Mouse (Mus musculus) frontal cortex, postnatal 14 days (tissue): ENCODE measurements around the gene Ramp2.

ENCODE experiments used
- DNase-seq, 2 experiments: peaks; one replicate each; pipeline ENCODE4 v3.0.0; 2022; ENCODE audit warnings: low spot score in 2 of 2

Ramp2 gene

DNA sequence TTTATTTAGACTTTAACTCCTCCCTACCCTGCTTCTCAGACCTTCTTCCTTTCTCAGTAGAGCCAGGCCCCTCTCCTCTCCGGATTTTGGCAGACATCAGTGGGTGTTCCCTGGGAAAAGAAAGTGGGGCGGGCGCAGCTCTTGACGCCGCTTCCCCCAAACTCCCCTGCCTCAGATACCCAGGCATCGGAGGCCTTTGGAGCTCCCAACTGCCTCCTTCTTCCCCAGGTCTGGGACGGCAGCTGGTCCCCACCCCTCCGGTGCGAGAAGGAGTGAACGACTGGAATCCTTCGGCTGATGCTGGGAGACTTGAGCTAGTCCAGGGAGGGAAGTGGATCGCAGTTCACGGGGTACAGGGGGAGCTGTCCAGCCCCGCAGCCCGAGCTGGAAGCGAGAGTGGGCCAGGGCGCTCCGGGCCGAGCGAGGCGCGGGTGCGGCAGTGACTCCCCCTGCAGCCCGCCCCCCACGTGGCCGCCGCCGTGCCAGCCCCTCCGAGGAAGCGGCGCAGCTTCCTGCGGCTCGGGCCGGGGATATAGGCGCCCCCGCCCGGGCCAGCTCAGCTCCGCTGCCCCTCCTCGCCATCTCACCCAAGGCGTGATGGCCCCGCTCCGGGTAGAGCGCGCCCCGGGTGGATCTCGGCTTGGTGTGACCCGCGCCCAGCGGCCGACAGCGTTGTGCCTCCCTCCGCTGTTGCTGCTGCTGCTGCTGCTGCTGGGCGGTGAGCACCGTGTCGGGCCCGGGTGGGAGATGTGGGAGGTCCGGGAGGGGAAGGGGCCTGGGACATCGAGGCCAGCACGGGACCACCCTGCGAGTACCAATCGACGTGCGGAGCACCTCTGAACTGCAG is at the start of gene Ramp2:
Gene Ramp2, plus strand, starts transcription at position 174 of the 847 bp plus-strand sequence.
- DNase-seq, result no peak

DNA sequence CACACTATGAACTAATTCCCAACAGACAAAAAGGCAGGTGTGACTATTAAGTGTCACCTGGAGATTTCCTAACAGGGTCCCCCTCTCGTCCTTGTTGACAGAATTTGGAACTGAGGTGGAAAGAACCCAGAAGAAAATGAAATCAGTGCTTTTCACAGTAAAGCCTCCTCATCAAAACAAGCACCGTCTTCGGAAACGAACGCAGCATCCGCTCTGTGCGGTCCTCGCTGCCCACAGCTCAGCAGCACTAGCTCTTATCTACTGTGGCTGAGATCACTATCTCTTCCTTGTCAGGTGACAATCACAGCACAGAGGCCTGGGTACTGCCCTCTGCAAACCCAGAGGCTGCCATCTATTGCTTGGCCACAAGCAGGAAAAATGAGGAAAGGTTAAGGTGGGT is 49.7 kb upstream of the Ramp2 start:
- no peak for DNase-seq

- no peak for DNase-seq
These were observed 46.3 kb upstream of the Ramp2 start for GRCm38 (mm10) chr11:101199555-101199954.

DNA sequence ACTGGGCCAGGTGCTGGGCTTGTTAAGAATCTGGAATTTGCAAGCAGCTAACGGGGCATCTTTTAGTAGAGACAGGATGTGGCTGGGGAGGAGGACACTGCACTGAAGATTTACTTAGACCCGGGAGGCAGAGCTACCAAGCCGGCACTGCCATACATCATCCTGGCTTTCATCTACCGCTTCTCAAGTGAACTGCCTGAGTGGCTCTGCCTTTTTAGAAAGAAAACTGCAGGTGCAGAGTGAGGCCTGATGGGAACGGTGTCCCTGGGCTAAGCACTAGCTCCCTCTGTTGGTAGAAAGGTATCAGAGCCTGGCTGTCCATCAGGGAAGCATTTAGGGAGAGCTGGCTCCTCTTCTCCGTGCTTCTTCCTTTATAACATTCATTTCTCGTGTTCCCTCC is 44.8 kb upstream of the Ramp2 start:
- peak in 1 of 2 experiments; percentile 24 for DNase-seq

DNA sequence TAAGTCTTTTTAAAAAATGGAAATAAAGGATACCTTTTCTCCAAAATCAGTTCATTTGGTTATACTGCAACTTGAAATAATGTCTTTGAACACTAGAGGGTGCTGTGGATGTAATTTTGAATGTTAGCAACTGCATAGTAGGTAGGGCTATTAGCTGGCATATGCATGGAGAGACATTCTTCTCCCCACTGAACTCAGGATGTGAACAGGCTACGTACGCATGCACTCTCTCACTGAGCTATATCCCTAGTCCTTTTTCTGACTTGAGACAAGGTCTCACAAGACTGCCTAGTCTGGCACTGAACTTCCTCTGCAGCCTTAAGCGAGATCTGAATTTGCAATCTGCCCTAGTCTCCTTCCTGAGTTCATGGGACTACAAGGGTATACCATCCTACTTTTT is 33.9 kb upstream of the Ramp2 start:
- no peak for DNase-seq

GRCm38 (mm10) chr11:101216936-101217335 is 28.9 kb upstream of the Ramp2 start:
- DNase-seq, result no peak

DNA sequence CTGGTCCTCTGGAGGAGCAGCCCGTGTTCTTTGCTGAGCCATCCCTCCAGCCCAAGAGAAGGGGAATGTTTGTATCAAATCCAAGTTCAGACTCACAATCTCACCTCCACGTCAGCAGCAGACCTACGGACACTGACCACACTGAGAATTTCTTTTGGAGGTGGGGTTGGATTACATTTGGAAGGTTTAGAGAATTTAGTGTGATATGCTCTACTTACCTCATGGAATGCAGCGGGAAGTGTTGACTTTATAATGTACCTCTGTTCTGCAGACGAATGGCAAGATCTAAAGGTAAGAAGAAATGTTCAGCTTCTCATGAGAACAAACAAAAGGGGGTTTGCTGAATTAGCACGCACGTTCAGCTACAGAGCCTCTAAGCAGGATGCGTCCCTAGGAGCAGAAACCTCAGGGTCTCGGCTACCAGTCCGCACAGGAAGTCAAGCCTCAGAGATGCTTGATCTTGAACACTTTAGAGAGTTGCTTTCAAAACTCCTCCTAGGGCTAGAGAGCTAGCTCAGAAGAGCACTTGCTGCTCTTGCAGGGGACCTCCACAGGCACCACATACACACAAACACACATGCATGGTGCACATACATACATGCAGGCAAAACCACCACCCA is 27.3 kb upstream of the Ramp2 start:
- no peak for DNase-seq

DNA sequence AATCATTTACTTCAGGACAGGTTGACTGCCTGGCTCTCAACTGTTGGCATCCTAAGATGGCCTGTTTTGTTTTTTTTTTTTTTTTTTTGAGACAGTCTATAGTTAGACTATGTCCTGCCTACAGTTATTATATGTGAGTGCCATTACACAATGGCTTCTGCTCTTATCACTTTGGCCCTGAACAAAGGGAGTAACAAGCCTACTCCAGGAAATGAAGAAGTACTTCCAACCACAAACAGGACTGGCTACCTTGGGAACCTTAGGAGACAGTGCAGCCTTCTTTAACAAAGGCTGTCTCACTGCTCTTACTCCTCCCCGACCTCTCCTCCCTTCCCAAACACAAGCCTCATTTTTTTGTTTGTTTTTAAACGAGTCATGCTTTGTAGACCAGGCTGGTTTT is 25.0 kb upstream of the Ramp2 start:
- DNase-seq, result no peak

DNA sequence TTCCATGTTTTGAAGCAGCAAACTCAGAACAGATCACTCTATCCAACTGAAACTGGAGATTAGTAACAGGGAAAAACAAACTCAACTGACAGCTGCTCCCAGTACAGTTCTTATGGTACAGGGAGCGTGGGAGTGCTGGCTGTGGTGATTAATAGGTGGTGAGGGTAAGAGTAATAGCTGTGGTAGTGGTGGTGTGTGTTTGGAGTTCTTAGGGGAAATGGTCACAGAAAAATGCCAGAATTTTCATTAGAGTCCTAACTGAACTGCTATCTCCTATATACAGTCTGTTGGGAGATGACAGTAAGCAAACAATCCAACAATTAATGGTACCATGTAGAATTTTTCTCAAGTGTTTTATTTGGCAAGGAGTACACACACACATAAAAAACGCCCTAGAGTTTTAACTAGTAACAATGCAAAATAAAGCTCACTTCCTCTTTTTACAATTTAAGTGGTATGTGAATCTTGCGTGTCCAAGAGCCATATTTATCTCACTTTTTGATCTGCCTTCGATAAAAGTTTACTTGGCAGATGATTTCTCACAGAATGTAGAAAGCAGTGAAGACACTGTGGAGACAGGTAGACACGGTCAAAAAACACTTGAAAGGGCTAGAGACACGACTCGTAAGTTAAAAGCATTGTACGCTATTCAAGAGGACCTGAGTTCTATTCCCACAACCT is 24.4 kb upstream of the Ramp2 start:
- DNase-seq, result no peak

- no peak for DNase-seq
These were observed 21.5 kb upstream of the Ramp2 start for GRCm38 (mm10) chr11:101224337-101224736.

DNA sequence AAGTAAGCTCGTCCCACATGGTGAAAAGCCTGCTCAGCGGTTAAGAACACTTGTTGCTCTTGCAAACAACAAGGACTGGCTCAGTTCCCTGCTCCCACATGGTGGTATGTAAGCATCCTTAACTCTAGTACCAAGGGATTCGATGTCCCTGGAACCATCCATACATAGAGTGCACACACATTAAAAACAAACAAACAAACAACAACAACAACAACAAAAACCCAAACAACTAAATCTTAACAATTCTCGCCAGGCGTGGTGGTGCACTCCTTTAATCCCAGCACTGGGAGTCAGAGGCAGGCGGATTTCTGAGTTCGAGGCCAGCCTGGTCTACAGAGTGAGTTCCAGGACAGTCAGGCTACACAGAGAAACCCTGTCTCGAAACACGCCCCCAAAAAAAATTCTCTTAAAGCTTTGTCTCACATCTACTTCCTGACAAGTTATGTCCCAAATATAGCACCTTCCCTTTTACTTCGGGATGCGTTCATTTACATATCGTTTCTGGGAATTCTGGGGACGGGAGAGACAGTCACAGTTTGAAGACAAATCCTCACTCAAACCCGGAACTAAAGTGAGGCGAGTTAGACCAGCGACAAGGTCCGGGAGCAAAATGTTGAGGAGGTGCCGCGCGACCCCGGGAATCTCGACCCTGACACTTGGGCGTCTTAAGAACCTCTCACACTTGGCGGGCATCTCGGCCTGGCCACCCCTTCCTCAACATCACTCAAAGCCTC is 20.3 kb upstream of the Ramp2 start:
- no peak for DNase-seq

GRCm38 (mm10) chr11:101226065-101226701 is 19.6 kb upstream of the Ramp2 start, which contains the start of gene Ezh1:
TSS of gene Ezh1 (minus strand) at chr11:101226463.
- peak; percentile 79 to 82 for DNase-seq

DNA sequence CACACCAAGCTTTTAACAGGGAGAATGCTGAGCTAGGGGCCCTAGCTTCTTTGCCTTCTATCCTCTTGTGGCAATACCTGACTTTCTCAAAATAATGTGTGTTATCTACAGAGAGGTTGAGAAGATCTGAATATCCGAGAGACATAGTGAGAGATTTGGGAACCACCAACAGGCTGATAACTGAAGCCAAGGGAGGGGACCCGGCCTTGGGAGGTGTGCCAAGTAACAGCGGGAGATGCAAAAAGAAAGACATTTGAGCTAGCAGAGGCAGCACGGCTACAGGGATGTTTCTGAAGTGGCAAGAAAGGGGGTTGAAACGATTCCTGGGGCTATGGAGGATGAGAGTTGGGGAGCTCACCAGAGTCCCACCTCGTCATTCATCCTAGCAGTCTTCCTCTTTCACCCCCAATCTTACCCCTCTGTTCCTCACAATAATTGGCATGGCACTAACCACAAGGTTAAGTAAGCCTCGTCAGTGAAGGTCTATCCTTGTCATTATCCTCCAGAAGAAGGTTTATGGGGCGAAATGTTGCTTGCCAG is 16.4 kb upstream of the Ramp2 start:
- no peak for DNase-seq

DNA sequence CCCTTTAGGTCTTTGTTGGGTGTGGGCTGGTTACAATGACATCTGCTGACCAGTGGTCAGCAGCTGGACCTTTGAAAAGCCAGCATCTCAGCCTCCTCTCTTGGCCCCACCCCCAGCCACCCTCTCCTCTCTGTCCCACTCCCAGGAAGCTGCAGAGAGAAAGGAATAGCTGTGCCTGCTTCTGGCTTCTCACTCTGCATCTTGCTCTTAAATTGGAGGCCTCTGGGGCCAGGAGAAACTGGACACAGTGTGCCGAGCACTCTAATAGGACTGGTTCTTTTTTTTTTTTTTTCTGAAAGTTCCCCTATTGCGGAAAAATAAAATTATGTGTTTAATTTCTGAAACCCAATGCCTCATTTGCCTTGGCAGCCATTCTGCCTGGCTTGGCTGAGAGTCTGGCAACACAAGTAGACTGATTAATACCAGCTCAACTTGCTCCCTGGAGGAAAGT is 15.7 kb upstream of the Ramp2 start:
- DNase-seq, result no peak

GRCm38 (mm10) chr11:101230526-101230925 is 15.3 kb upstream of the Ramp2 start:
- DNase-seq, result no peak

GRCm38 (mm10) chr11:101230991-101231871 is 14.6 kb upstream of the Ramp2 start:
- no peak for DNase-seq

DNA sequence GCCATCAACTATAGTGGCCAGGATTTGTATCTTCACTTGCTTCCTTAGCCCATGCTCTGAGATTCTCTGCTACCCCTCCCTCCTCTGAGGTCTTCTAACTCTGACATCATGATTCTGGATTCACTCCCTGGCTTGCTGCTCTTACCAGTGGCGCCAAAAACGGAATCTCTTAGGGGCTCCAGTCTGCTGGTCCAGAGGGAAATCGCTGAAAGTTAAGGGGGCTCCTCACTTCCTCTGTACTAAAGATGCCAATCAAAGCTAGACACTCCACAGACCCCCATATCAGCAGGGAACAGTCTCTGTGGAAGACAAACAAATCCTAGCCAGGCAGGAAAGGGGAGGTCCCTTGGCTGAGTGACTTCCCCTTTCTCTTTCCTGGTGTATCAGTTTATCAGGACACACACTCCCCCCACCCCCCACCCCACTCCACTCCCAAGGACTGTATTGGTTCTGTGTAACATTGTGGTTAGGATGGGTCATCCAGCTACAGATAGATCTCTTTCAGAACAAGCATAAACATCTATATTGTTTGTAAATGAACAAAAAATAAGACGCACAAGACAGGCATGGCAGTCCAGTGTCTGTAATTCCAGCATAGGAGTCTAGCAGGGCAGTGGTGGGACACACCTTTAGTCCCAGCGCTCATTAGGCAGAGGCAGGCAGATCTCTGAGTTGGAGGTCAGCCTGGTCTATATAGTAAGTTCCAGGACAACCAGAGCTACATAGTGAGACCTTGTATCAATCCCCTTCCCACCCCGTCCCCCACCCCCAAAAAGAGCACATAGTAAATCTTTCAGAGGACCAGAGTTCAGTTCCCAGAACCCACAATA is 13.6 kb upstream of the Ramp2 start:
- no peak for DNase-seq

GRCm38 (mm10) chr11:101233240-101233639 is 12.6 kb upstream of the Ramp2 start:
- no peak for DNase-seq

DNA sequence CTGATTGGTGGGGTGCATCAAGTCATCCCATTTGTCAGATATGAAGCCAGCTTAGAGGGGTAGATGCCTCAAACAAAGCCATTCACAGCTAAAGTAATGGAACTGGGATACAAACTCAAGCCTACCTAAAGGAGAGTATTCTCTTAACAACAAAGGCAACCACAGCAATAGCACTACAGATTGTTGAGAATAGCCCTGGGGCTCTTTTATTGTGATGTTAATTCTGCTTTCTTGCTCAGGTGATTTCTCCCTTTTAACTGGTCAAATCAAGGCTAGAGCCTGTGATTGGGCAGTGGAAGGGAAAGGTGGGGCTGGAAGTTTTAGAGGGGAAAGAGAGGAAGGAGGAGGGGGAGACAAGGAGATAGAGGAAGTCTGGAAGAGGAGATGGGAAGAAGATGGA is 11.7 kb upstream of the Ramp2 start:
- no peak for DNase-seq
